Mouse (Mus musculus) layer of hippocampus, adult 8-10 months (tissue): ENCODE results near the gene Arsj. TPM values are rescaled to one million over a fixed set of nuclear protein-coding genes. Genes with fewer than 3 reads are reported as not detected.

Experiments
- DNase-seq, 2 experiments: peaks; one replicate each; pipeline ENCODE4 v3.0.0; 2022; ENCODE audit warnings: low spot score in 2 of 2
- total RNA-seq, 4 experiments: library from RNA; stranded (reverse); gene quantifications; 2 replicates each; pipeline ENCODE4 v1.2.4; 2022

Arsj gene
- total RNA-seq, 4 experiments from 2014 or later: 3.0 to 3.6 (median 3.3) TPM

DNA sequence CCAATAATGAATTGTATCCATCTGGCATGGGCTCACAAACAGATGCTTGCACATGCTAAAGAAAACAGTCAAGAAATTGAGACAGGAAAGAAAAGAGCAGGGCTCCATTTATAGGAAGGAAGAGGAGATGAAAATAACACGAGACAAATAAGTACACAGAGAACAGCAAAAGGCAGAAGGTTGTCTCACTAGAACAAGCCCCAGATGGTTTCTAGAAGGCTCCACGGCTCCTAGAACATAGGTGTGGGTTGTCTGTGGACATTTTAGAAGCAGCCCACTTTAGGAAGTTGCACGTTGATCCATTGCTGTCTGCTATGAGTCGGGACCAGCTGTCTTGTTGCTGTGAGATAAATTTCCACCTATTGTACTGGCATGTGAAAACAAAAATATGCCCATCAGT, 37.2 kb downstream of the Arsj start:
- DNase-seq: peak; percentile 12 to 15

- peak; percentile 38 to 81 for DNase-seq
Observed at GRCm38 (mm10) chr3:126402836-126403235, 39.4 kb downstream of the Arsj start.

- DNase-seq: no peak
Observed at GRCm38 (mm10) chr3:126404199-126404598, 40.7 kb downstream of the Arsj start.

- DNase-seq: no peak
Observed at GRCm38 (mm10) chr3:126430524-126431064, 67.1 kb downstream of the Arsj start.

DNA sequence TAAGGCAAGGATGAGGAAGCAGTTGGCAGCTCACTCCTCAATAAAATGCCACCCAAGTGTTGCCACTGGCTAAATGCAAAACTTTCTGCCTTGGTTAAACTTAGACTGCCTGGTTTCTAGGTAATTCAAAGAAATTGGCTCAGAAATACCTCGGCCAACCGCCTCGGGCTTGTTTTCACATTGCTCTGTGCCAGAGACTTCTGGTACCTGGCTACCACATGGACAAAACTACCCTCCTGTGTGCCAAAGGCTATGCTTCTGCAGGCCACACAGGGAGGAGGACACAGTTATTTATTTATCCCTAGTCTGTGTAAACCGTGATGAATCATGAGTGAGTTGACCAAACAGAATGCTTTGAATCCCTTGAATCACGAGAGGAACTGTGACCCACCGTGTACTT, 75.8 kb downstream of the Arsj start:
- no peak for DNase-seq

DNA sequence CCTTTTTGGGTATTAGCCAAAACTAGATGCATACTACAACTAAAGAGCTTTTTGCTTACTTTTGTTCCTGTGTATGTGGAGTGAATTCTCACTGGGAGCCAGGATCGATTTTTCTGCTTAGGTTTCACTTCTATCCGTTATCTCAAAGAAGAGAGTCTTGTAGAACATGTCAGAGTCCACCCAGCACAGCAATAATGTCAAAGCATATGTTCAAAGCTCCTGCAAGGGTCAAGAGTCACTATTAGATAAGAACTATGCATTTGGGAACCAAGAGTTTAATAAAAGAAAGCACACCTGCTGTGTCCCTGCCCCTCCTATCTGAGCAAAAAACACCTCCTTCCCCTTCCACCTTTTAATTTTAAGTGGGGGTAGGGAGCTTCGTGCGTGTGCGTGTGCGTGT, 85.6 kb downstream of the Arsj start:
- DNase-seq: no peak

DNA sequence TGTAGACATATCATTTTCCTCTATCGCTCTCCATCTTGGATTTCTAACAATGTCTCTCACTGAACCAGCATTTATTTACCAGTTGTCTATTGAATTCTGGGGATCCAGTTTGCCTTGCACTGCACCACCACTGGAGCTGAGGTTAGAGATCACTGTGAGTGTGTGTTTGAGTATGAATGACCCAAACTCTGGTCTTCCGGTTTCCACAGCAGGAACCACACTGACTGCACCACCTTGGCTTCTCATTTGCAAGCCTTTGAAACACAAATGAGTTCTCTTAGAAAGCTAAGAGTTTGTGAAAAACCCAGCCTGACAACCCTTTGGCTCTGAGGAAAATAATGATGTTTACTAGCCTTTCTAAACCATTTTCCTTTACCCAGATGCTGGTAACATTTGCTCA, 86.0 kb downstream of the Arsj start:
- DNase-seq: no peak

- DNase-seq: no peak
Observed at GRCm38 (mm10) chr3:126455787-126456482, 92.5 kb downstream of the Arsj start.

- peak in 1 of 2 experiments; percentile 8 for DNase-seq
Observed at GRCm38 (mm10) chr3:126463119-126463815, 99.8 kb downstream of the Arsj start.

GRCm38 (mm10) chr3:126464262-126464661, 100.8 kb downstream of the Arsj start:
- DNase-seq: no peak

Other genes with a start within 250 kb of the Arsj start
- gene Camk2d, start 232.6 kb downstream of the Arsj start, total RNA-seq: 10 to 100 TPM; 59.0 to 69.4 (median 60.4) TPM